Mouse (Mus musculus): ENCODE measurements around the gene Dner. TPM values are rescaled to one million over a fixed set of nuclear protein-coding genes. Genes with fewer than 3 reads are reported as not detected.
A peak's percentile ranks its signal among the peaks of the same experiment; 100 is the strongest.

Dner gene
- total and polyA plus RNA-seq, 2 experiments: not detected

- WGBS: 93% methylated on average over 2 of the region's 2 CpGs
Observed at GRCm38 (mm10) chr1:84408873-84409272, 287.1 kb downstream of the Dner start.

GRCm38 (mm10) chr1:84406891-84407290, 289.1 kb downstream of the Dner start:
- H3K79me2 ChIP-seq (ENCODE audit: control insufficient read depth, insufficient read depth, low read length): no peaks in the 10 kb centered on the region
- DNase-seq (ENCODE audit: extremely low read depth, low read depth, low spot score): peak; percentile 48

More at GRCm38 (mm10) chr1:84408873-84409272, 287.1 kb downstream of the Dner start:
- Histone ChIP-seq H3K79me2 (ENCODE audit: control insufficient read depth, insufficient read depth, low read length) (no peaks in the 10 kb centered on the region), H3K27me3 (ENCODE audit: control insufficient read depth, insufficient read depth, low read length) (no peaks in the 10 kb centered on the region), H3K27ac (replicated peaks; ENCODE audit: insufficient read depth, low read depth, low read length) (no peak overlapping the region), H3K9ac (ENCODE audit: low read depth, low read length) (no peak overlapping the region), H3K4me3 (ENCODE audit: insufficient read depth, low read depth, low read length) (no peak overlapping the region), H3K4me1 (ENCODE audit: control insufficient read depth, insufficient read depth, low read length) (peaks cover 4% of the 10 kb centered on the region; the same call in 1 of the 2 replicates), H3K36me3 (ENCODE audit: control insufficient read depth, insufficient read depth, low read length) (no peaks in the 10 kb centered on the region)
- DNase-seq (ENCODE audit: extremely low read depth, low read depth, low spot score): no peak
- TF ChIP-seq POLR2A (IDR thresholded peaks at IDR 0.05; ENCODE audit: extremely low read depth, insufficient read depth, low read length) (no peak), CTCF (IDR thresholded peaks at IDR 0.05; ENCODE audit: low read depth, low read length) (no peak)

GRCm38 (mm10) chr1:84405551-84406290, 290.3 kb downstream of the Dner start:
- Histone ChIP-seq H3K27me3 (ENCODE audit: control insufficient read depth, insufficient read depth, low read length) (no peaks in the 10 kb centered on the region), H3K4me3 (ENCODE audit: insufficient read depth, low read depth, low read length) (no peak overlapping the region), H3K4me1 (ENCODE audit: control insufficient read depth, insufficient read depth, low read length) (peaks cover 4% of the 10 kb centered on the region; the same call in 1 of the 2 replicates), H3K79me2 (ENCODE audit: control insufficient read depth, insufficient read depth, low read length) (no peaks in the 10 kb centered on the region), H3K27ac (replicated peaks; ENCODE audit: insufficient read depth, low read depth, low read length) (no peak overlapping the region), H3K36me3 (ENCODE audit: control insufficient read depth, insufficient read depth, low read length) (no peaks in the 10 kb centered on the region), H3K9ac (ENCODE audit: low read depth, low read length) (no peak overlapping the region)
- no peak for TF ChIP-seq CTCF (IDR thresholded peaks at IDR 0.05; ENCODE audit: low read depth, low read length)
- no peak for TF ChIP-seq POLR2A (IDR thresholded peaks at IDR 0.05; ENCODE audit: extremely low read depth, insufficient read depth, low read length)
- DNase-seq (ENCODE audit: extremely low read depth, low read depth, low spot score): no peak
- WGBS: 92% methylated on average over 5 of the region's 5 CpGs

More at GRCm38 (mm10) chr1:84406891-84407290, 289.1 kb downstream of the Dner start:
- Histone ChIP-seq H3K27me3 (ENCODE audit: control insufficient read depth, insufficient read depth, low read length) (no peaks in the 10 kb centered on the region), H3K27ac (replicated peaks; ENCODE audit: insufficient read depth, low read depth, low read length) (no peak overlapping the region), H3K4me1 (ENCODE audit: control insufficient read depth, insufficient read depth, low read length) (peaks cover 4% of the 10 kb centered on the region; the same call in 1 of the 2 replicates), H3K4me3 (ENCODE audit: insufficient read depth, low read depth, low read length) (no peak overlapping the region), H3K36me3 (ENCODE audit: control insufficient read depth, insufficient read depth, low read length) (no peaks in the 10 kb centered on the region), H3K9ac (ENCODE audit: low read depth, low read length) (no peak overlapping the region)
- TF ChIP-seq CTCF (IDR thresholded peaks at IDR 0.05; ENCODE audit: low read depth, low read length) (no peak), POLR2A (IDR thresholded peaks at IDR 0.05; ENCODE audit: extremely low read depth, insufficient read depth, low read length) (no peak)
- 72% methylated on average over 4 of the region's 4 CpGs for WGBS

GRCm38 (mm10) chr1:84404880-84405279, 291.1 kb downstream of the Dner start:
- 60% methylated on average over 12 of the region's 12 CpGs for WGBS
- no peak for DNase-seq (ENCODE audit: extremely low read depth, low read depth, low spot score)
- H3K36me3 ChIP-seq (ENCODE audit: control insufficient read depth, insufficient read depth, low read length): no peaks in the 10 kb centered on the region
- H3K4me3 ChIP-seq (ENCODE audit: insufficient read depth, low read depth, low read length): no peak overlapping the region
- H3K9ac ChIP-seq (ENCODE audit: low read depth, low read length): no peak overlapping the region
- H3K27ac ChIP-seq (replicated peaks; ENCODE audit: insufficient read depth, low read depth, low read length): no peak overlapping the region
- no peaks in the 10 kb centered on the region for H3K79me2 ChIP-seq (ENCODE audit: control insufficient read depth, insufficient read depth, low read length)
- H3K27me3 ChIP-seq (ENCODE audit: control insufficient read depth, insufficient read depth, low read length): no peaks in the 10 kb centered on the region
- TF ChIP-seq CTCF (IDR thresholded peaks at IDR 0.05; ENCODE audit: low read depth, low read length): no peak
- TF ChIP-seq POLR2A (IDR thresholded peaks at IDR 0.05; ENCODE audit: extremely low read depth, insufficient read depth, low read length): no peak
- H3K4me1 ChIP-seq (ENCODE audit: control insufficient read depth, insufficient read depth, low read length): peaks cover 6% of the 10 kb centered on the region; the same call in 1 of the 2 replicates

- H3K36me3 ChIP-seq (ENCODE audit: control insufficient read depth, insufficient read depth, low read length): no peaks in the 10 kb centered on the region
- WGBS: 89% methylated on average over 1 of the region's 1 CpGs
- no peak for TF ChIP-seq CTCF (IDR thresholded peaks at IDR 0.05; ENCODE audit: low read depth, low read length)
- TF ChIP-seq POLR2A (IDR thresholded peaks at IDR 0.05; ENCODE audit: extremely low read depth, insufficient read depth, low read length): no peak
Observed at GRCm38 (mm10) chr1:84402154-84402553, 293.9 kb downstream of the Dner start.

GRCm38 (mm10) chr1:84399671-84400070, 296.4 kb downstream of the Dner start:
- WGBS: 13% methylated on average over 3 of the region's 3 CpGs
- TF ChIP-seq POLR2A (IDR thresholded peaks at IDR 0.05; ENCODE audit: extremely low read depth, insufficient read depth, low read length): no peak
- TF ChIP-seq CTCF (IDR thresholded peaks at IDR 0.05; ENCODE audit: low read depth, low read length): no peak
- Histone ChIP-seq H3K79me2 (ENCODE audit: control insufficient read depth, insufficient read depth, low read length) (no peaks in the 10 kb centered on the region), H3K4me3 (ENCODE audit: insufficient read depth, low read depth, low read length) (no peak overlapping the region), H3K27me3 (ENCODE audit: control insufficient read depth, insufficient read depth, low read length) (no peaks in the 10 kb centered on the region), H3K9ac (ENCODE audit: low read depth, low read length) (no peak overlapping the region), H3K4me1 (ENCODE audit: control insufficient read depth, insufficient read depth, low read length) (peaks cover 10% of the 10 kb centered on the region; the same call in 1 of the 2 replicates), H3K36me3 (ENCODE audit: control insufficient read depth, insufficient read depth, low read length) (no peaks in the 10 kb centered on the region), H3K27ac (replicated peaks; ENCODE audit: insufficient read depth, low read depth, low read length) (peak overlapping the region; percentile 73)
- DNase-seq (ENCODE audit: extremely low read depth, low read depth, low spot score): peak; percentile 98

More at GRCm38 (mm10) chr1:84402154-84402553, 293.9 kb downstream of the Dner start:
- Histone ChIP-seq H3K27me3 (ENCODE audit: control insufficient read depth, insufficient read depth, low read length) (no peaks in the 10 kb centered on the region), H3K4me3 (ENCODE audit: insufficient read depth, low read depth, low read length) (no peak overlapping the region), H3K4me1 (ENCODE audit: control insufficient read depth, insufficient read depth, low read length) (peaks cover 10% of the 10 kb centered on the region; the same call in 1 of the 2 replicates), H3K9ac (ENCODE audit: low read depth, low read length) (no peak overlapping the region), H3K79me2 (ENCODE audit: control insufficient read depth, insufficient read depth, low read length) (no peaks in the 10 kb centered on the region), H3K27ac (replicated peaks; ENCODE audit: insufficient read depth, low read depth, low read length) (no peak overlapping the region)
- DNase-seq (ENCODE audit: extremely low read depth, low read depth, low spot score): no peak

All from liver, adult 2 months (tissue).